Mouse (Mus musculus) kidney, embryonic 16.5 days (tissue): Measurements from ENCODE around the gene 2810408A11Rik. TPM values are rescaled to one million over a fixed set of nuclear protein-coding genes. Genes with fewer than 3 reads are reported as not detected.
"Not testable (repeated sequence)": the region's sequence is repeated elsewhere in the genome, so short reads cannot be mapped to it uniquely, and the experiment has no call there.

Experiments
- ATAC-seq: fragments of 200-750 bp; cut with Nextera tagmentation; 2 replicates; pipeline ENCODE4 v1.8.0; 2017; ENCODE audit warnings: moderate TSS enrichment; ENCODE audit not compliant: low FRiP score, low TSS enrichment
- H3K27ac ChIP-seq: fragments of 300-500 bp; sonication (generic); 2 replicates; pipeline ENCODE4 v1.5.1; 2014; ENCODE audit warnings: low read length
- H3K27me3 ChIP-seq: fragments of 300-500 bp; sonication (generic); 2 replicates; pipeline ENCODE4 v1.6.1; 2014; ENCODE audit warnings: low read length, control low read depth, mixed read lengths; ENCODE audit not compliant: insufficient read depth
- H3K36me3 ChIP-seq: fragments of 300-500 bp; sonication (generic); 2 replicates; pipeline ENCODE4 v1.6.1; 2014; ENCODE audit warnings: low read length, control low read depth, mixed read lengths; ENCODE audit not compliant: insufficient read depth
- H3K4me1 ChIP-seq: fragments of 300-500 bp; sonication (generic); 2 replicates; pipeline ENCODE4 v1.6.1; 2014; ENCODE audit warnings: low read length, control low read depth, mixed read lengths; ENCODE audit not compliant: insufficient read depth
- H3K4me2 ChIP-seq: fragments of 300-500 bp; sonication (generic); replicated peaks from 2 replicates; pipeline ENCODE4 v1.6.1; 2014; ENCODE audit warnings: low read depth, low read length
- H3K4me3 ChIP-seq: fragments of 300-500 bp; sonication (generic); 2 replicates; pipeline ENCODE4 v1.5.1; 2014; ENCODE audit warnings: mild to moderate bottlenecking, low read length
- H3K9ac ChIP-seq: fragments of 300-500 bp; sonication (generic); replicated peaks from 2 replicates; pipeline ENCODE4 v1.6.1; 2014; ENCODE audit warnings: low read length
- H3K9me3 ChIP-seq: fragments of 300-500 bp; sonication (generic); 2 replicates; pipeline ENCODE4 v1.6.1; 2016; ENCODE audit warnings: low read length, control low read depth
- WGBS: fragments of 180-500 bp; shearing (Covaris S2); extraction: QIAGEN DNeasy Blood & Tissue Kit; methylation state at CpG from one replicate; pipeline ENCODE4 v1.1.7; 2014; 5-methylcytosine and 5-hydroxymethylcytosine counted together
- polyA plus RNA-seq: library from polyadenylated mRNA; unstranded; fragments of >200 nt; fragmentation: Nextera tagmentation; extraction: Ambion mirVana; gene quantifications from 2 replicates; pipeline ENCODE4 v1.2.1, GENCODE M21; 2015

Gene 2810408A11Rik
- polyA plus RNA-seq, 1 experiment from 2014 or later: 12.8 TPM

GRCm38 (mm10) chr11:69877878-69878277 is 22.9 kb downstream of the 2810408A11Rik start, which contains the start of gene Tmem95:
TSS of gene Tmem95 (minus strand) at chr11:69878018.
- peak within 1 kb of the TSS; percentile 32 for H3K9ac ChIP-seq
- H3K36me3 ChIP-seq: no peaks in the 10 kb centered on the region
- peak within 1 kb of the TSS; percentile 7; the same call in 1 of the 2 replicates for H3K4me3 ChIP-seq
- peaks cover 52% of the 10 kb centered on the region for H3K4me1 ChIP-seq
- no peaks in the 10 kb centered on the region for H3K9me3 ChIP-seq
- ATAC-seq: no peak
- peak within 1 kb of the TSS; percentile 55 for H3K4me2 ChIP-seq
- H3K27me3 ChIP-seq: no peaks in the 10 kb centered on the region
- WGBS: 91% methylated on average over 11 of the region's 11 CpGs
- no peak within 1 kb of the TSS for H3K27ac ChIP-seq

DNA sequence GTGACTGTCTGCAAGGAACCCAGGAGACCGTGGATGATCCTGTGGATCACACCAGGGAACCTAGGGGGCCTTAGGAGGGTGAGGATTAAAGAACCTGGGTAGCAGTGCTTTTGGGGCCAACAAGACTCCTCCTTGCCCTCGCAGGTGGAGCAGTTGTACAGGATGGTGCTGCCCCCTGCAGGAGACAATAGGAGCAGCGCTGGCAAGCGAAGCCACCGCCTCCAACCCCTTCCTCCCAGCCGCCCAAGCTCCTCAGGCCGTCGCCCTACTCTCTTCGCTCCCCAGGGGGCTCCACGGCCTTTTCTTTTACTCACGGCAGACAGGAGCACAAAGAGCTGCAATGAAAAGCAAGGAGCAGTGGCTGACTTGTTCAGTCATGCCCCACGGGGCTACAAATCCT is 23.9 kb downstream of the 2810408A11Rik start:
- peaks cover 46% of the 10 kb centered on the region for H3K4me1 ChIP-seq
- ATAC-seq: peak; percentile 5; the same call in 1 of the 2 replicates
- H3K9me3 ChIP-seq: no peaks in the 10 kb centered on the region
- no peaks in the 10 kb centered on the region for H3K36me3 ChIP-seq
- 4% methylated on average over 12 of the region's 12 CpGs for WGBS
- peak overlapping the region; percentile 30 for H3K4me2 ChIP-seq
- H3K27ac ChIP-seq: peak overlapping the region; percentile 33; the same call in 1 of the 2 replicates
- peak overlapping the region; percentile 7; the same call in 1 of the 2 replicates for H3K4me3 ChIP-seq
- H3K9ac ChIP-seq: no peak overlapping the region; the same call in 1 of the 2 replicates
- H3K27me3 ChIP-seq: no peaks in the 10 kb centered on the region

GRCm38 (mm10) chr11:69876186-69876585 is 24.6 kb downstream of the 2810408A11Rik start:
- Histone ChIP-seq H3K27ac (peak overlapping the region; percentile 46; the same call in 1 of the 2 replicates), H3K9me3 (no peaks in the 10 kb centered on the region), H3K4me1 (peaks cover 44% of the 10 kb centered on the region), H3K4me2 (no peak overlapping the region), H3K4me3 (no peak overlapping the region), H3K27me3 (no peaks in the 10 kb centered on the region), H3K36me3 (no peaks in the 10 kb centered on the region), H3K9ac (no peak overlapping the region)
- no peak for ATAC-seq
- WGBS: 58% methylated on average over 7 of the region's 7 CpGs

GRCm38 (mm10) chr11:69872451-69872850 is 28.3 kb downstream of the 2810408A11Rik start:
- Histone ChIP-seq H3K27ac (no peak overlapping the region), H3K27me3 (no peaks in the 10 kb centered on the region), H3K4me1 (peaks cover 17% of the 10 kb centered on the region), H3K4me3 (no peak overlapping the region), H3K36me3 (no peaks in the 10 kb centered on the region), H3K4me2 (no peak overlapping the region), H3K9me3 (no peaks in the 10 kb centered on the region), H3K9ac (no peak overlapping the region)
- 57% methylated on average over 4 of the region's 4 CpGs for WGBS
- ATAC-seq: no peak

DNA sequence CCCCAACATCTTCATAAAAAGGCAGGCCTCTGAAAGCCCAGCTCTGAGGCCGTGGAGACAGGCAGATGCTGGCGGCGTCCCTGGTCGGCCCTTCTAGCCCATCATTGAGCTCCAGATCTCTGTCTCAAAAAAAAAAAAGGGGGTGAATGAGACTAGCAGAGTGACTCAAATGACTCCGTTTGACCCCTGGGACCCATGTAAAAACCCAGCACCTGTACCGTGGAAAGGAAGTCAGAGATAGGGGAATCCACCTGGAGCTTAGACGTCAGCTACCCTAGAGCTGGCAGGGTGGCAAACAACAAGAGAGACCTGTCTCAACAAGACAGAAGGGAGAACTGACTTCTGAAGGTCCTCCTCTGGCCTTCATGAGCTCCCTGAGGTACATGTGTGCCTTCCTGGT is 29.0 kb downstream of the 2810408A11Rik start:
- ATAC-seq: no peak
- WGBS: 90% methylated on average over 7 of the region's 7 CpGs
- Histone ChIP-seq H3K4me3 (no peak overlapping the region), H3K9me3 (no peaks in the 10 kb centered on the region), H3K9ac (no peak overlapping the region), H3K27me3 (no peaks in the 10 kb centered on the region), H3K4me1 (peaks cover 12% of the 10 kb centered on the region; the same call in 1 of the 2 replicates), H3K27ac (no peak overlapping the region), H3K36me3 (no peaks in the 10 kb centered on the region), H3K4me2 (no peak overlapping the region)

DNA sequence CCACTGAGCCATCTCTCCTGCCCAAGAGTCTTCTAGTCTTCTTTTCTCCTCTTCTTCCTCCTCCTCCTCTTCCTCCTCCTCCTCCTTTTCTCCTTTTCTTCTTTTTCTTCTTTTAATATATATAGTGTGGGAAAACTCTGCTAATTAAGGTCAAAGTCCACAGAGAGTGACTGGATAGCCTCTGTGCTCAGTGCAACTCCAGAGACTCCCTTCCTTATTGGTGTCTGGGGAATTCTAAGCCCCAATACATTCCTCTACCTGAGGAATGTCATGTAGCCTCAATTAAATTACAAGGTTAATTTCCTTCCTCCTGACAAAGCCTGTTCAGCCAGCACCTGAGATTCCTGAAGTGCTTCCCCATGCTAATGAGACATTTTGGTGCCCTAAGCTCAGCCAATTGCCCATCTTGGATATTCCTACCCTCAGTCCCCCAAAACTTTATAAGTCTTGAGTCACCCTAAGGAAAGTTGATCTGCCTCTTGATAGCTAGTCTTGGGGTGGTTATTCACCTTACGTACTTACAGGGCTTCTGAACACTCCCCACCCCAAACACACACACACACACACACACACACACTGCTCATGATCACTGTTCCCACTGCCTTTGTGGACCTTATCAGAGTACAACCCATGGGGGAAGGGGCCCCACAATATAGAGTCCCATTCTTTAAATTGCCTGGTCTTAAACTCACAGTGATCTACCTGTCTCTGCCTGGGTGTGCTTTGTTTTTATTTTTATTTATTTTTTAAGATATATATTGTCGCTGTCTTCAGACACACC is 30.3 kb downstream of the 2810408A11Rik start:
- ATAC-seq: no peak
- H3K27me3 ChIP-seq: no peaks in the 10 kb centered on the region
- no peaks in the 10 kb centered on the region for H3K36me3 ChIP-seq
- WGBS: 91% methylated on average over 2 of the region's 2 CpGs
- H3K4me3 ChIP-seq: no peak overlapping the region
- H3K4me1 ChIP-seq: no peaks in the 10 kb centered on the region
- no peak overlapping the region for H3K9ac ChIP-seq
- no peaks in the 10 kb centered on the region for H3K9me3 ChIP-seq
- no peak overlapping the region for H3K27ac ChIP-seq
- H3K4me2 ChIP-seq: no peak overlapping the region

DNA sequence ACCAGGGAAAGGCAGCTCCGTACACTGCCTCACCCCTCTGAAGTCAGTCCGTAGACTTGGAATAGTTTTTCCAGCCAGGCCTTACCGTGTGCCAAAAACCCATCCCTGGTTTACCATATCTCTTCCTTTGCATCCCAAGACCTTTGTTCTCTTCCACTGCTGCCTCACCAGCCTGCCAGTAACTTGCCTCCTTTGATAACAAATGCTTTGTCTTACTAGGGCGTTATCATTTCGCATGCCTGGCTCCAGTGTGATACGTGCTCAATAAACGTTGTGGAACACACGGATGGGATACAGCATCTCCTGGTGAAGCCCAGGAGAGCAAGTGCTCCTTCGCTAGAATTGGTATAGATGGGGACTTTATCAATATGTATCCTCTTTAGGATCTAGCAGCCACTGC is 33.5 kb downstream of the 2810408A11Rik start:
- H3K9me3 ChIP-seq: no peaks in the 10 kb centered on the region
- H3K27me3 ChIP-seq: no peaks in the 10 kb centered on the region
- H3K4me3 ChIP-seq: no peak overlapping the region
- no peaks in the 10 kb centered on the region for H3K36me3 ChIP-seq
- 76% methylated on average over 9 of the region's 9 CpGs for WGBS
- no peaks in the 10 kb centered on the region for H3K4me1 ChIP-seq
- ATAC-seq: no peak
- H3K4me2 ChIP-seq: no peak overlapping the region
- H3K27ac ChIP-seq: no peak overlapping the region
- no peak overlapping the region for H3K9ac ChIP-seq

GRCm38 (mm10) chr11:69865561-69865960 is 35.2 kb downstream of the 2810408A11Rik start:
- no peaks in the 10 kb centered on the region for H3K9me3 ChIP-seq
- H3K4me1 ChIP-seq: no peaks in the 10 kb centered on the region
- no peak overlapping the region for H3K4me3 ChIP-seq
- H3K36me3 ChIP-seq: no peaks in the 10 kb centered on the region
- no peak overlapping the region for H3K27ac ChIP-seq
- WGBS: 81% methylated on average over 9 of the region's 9 CpGs
- H3K4me2 ChIP-seq: no peak overlapping the region
- no peak for ATAC-seq
- H3K27me3 ChIP-seq: no peaks in the 10 kb centered on the region
- H3K9ac ChIP-seq: no peak overlapping the region

DNA sequence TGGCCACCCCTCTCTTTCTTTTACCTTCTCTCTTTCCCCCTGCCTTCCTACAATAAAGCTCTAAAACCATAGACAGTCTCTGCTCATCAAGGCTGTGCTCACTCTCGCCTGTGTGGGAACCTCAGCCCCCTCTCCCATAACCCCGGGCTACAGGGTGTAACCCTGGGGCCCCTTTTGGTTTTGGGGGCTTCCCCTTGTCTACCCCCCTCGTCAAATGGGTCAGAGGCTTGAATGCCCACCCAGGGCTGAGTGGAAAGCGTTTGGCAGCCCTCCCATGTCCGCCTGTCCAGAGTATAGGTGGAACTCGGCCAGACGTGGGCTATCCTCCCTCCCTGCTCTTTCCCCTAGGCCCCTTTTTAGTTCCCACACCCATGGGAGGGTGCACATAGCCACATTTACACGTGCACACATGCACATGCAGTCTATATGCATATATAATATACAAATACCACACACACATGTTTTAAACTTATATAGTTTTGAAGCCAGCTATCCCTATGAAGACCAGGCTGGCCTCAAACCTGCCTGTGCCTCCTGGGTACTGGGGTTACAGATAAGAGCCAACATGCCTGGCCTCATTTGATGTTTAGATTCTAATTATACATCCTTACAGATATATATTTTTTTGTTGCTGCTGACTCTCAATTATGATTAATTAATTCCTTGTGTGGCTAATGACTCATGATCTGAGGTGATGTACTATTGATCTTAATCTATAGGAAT is 36.5 kb downstream of the 2810408A11Rik start:
- H3K27me3 ChIP-seq: no peaks in the 10 kb centered on the region
- no peak for ATAC-seq
- H3K9me3 ChIP-seq: no peaks in the 10 kb centered on the region
- no peak overlapping the region for H3K4me3 ChIP-seq
- no peak overlapping the region for H3K4me2 ChIP-seq
- no peaks in the 10 kb centered on the region for H3K4me1 ChIP-seq
- H3K27ac ChIP-seq: no peak overlapping the region
- H3K9ac ChIP-seq: no peak overlapping the region
- H3K36me3 ChIP-seq: no peaks in the 10 kb centered on the region
- WGBS: 31% methylated on average over 8 of the region's 8 CpGs

DNA sequence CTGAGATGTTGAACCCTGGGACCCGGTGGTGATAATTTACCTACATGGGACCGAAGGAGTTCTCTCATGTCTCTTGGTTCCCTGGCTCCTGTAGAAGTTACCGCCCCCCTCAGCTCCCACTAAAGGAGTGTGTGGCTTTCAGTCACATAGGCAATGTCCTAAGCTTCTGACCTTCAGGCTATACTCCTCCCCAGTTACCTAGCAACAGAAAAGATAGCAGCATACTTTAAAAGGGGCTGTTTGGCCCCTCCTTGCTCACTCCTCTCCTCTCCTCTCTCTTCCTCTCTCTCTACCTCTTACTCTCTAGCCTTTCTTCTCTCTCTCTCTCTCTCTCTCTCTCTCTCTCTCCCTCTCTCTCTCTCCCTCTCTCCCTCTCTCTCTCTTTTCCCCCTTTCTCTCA is 37.1 kb downstream of the 2810408A11Rik start:
- not testable (repeated sequence) for H3K4me2 ChIP-seq, H3K9me3 ChIP-seq, H3K4me3 ChIP-seq, ATAC-seq, H3K36me3 ChIP-seq, H3K4me1 ChIP-seq, H3K27ac ChIP-seq, H3K27me3 ChIP-seq, H3K9ac ChIP-seq
- WGBS: 39% methylated on average over 3 of the region's 3 CpGs
